Mouse (Mus musculus) lung, adult 2 months (tissue): ENCODE results near the gene Arhgef12. TPM values are rescaled to one million over a fixed set of nuclear protein-coding genes. Genes with fewer than 3 reads are reported as not detected.

Source experiments
- DNase-seq: peaks from one replicate; pipeline ENCODE4 v3.0.0; 2022
- H3K4me1 ChIP-seq: fragments of 200-500 bp; 2 replicates; pipeline ENCODE4 v1.6.1; 2011; ENCODE audit warnings: low read length; ENCODE audit not compliant: control insufficient read depth, insufficient read depth
- H3K4me3 ChIP-seq: fragments of 200-500 bp; replicated peaks from 2 replicates; pipeline ENCODE3; 2011; ENCODE audit warnings: low read depth, mild to moderate bottlenecking, control low read depth, low read length; ENCODE audit errors: extremely low read depth
- CTCF ChIP-seq: fragments of 200-500 bp; IDR thresholded peaks from 2 replicates; pipeline ENCODE4 v1.5.1; 2011; ENCODE audit warnings: mild to moderate bottlenecking, low read length, control low read depth; ENCODE audit not compliant: insufficient read depth
- POLR2A ChIP-seq: fragments of 200-500 bp; IDR thresholded peaks from 2 replicates; pipeline ENCODE4 v1.6.1; 2011; ENCODE audit warnings: low read depth, mild to moderate bottlenecking, control low read depth, low read length, borderline replicate concordance; ENCODE audit errors: extremely low read depth
- WGBS: fragments of 180-500 bp; shearing (Covaris S2); methylation state at CpG from one replicate; pipeline ENCODE4 v1.1.7; 2018; 5-methylcytosine and 5-hydroxymethylcytosine counted together
- polyA plus RNA-seq: library from polyadenylated mRNA; depleted of rRNA; stranded (reverse); fragments of >200 nt; gene quantifications from 2 replicates; pipeline ENCODE4 v1.2.3, GENCODE M21; 2012

Arhgef12 gene
- polyA plus RNA-seq, 1 experiment = 62.4 TPM

- DNase-seq = no peak
- TF ChIP-seq CTCF (no peak), POLR2A (no peak)
- Histone ChIP-seq H3K4me1 (peaks cover 6% of the 10 kb centered on the region), H3K4me3 (no peak overlapping the region)
- 70% methylated on average over 4 of the region's 4 CpGs for WGBS
These were observed 41.8 kb downstream of the Arhgef12 start for GRCm38 (mm10) chr9:43065231-43065630.

- TF ChIP-seq CTCF (no peak), POLR2A (no peak)
These were observed 45.5 kb downstream of the Arhgef12 start for GRCm38 (mm10) chr9:43061545-43061944.

GRCm38 (mm10) chr9:43050391-43050790, 56.6 kb downstream of the Arhgef12 start:
- peaks cover 19% of the 10 kb centered on the region for H3K4me1 ChIP-seq
- no peak for DNase-seq
- no peak overlapping the region for H3K4me3 ChIP-seq
- no peak for TF ChIP-seq POLR2A
- no peak for TF ChIP-seq CTCF
- 51% methylated on average over 2 of the region's 2 CpGs for WGBS

More at GRCm38 (mm10) chr9:43061545-43061944, 45.5 kb downstream of the Arhgef12 start:
- Histone ChIP-seq H3K4me1 (peaks cover 2% of the 10 kb centered on the region; the same call in 1 of the 2 replicates), H3K4me3 (no peak overlapping the region)
- WGBS = 47% methylated on average over 1 of the region's 1 CpGs
- DNase-seq = no peak

GRCm38 (mm10) chr9:43044481-43044880, 62.6 kb downstream of the Arhgef12 start:
- no peak overlapping the region for H3K4me3 ChIP-seq
- H3K4me1 ChIP-seq = peaks cover 15% of the 10 kb centered on the region
- DNase-seq = no peak
- no peak for TF ChIP-seq CTCF
- no peak for TF ChIP-seq POLR2A

GRCm38 (mm10) chr9:43038466-43038865, 68.6 kb downstream of the Arhgef12 start:
- 29% methylated on average over 8 of the region's 8 CpGs for WGBS

GRCm38 (mm10) chr9:43035208-43035607, 71.8 kb downstream of the Arhgef12 start:
- peaks cover 27% of the 10 kb centered on the region for H3K4me1 ChIP-seq
- 40% methylated on average over 4 of the region's 4 CpGs for WGBS
- H3K4me3 ChIP-seq = no peak overlapping the region
- DNase-seq = no peak
- TF ChIP-seq CTCF (no peak), POLR2A (no peak)

More at GRCm38 (mm10) chr9:43038466-43038865, 68.6 kb downstream of the Arhgef12 start:
- H3K4me3 ChIP-seq = no peak overlapping the region
- no peak for TF ChIP-seq POLR2A
- no peak for TF ChIP-seq CTCF
- peaks cover 28% of the 10 kb centered on the region for H3K4me1 ChIP-seq
- DNase-seq = no peak

GRCm38 (mm10) chr9:43034273-43034672, 72.8 kb downstream of the Arhgef12 start:
- Histone ChIP-seq H3K4me1 (peaks cover 27% of the 10 kb centered on the region), H3K4me3 (no peak overlapping the region)
- TF ChIP-seq CTCF = no peak
- no peak for TF ChIP-seq POLR2A
- no peak for DNase-seq

GRCm38 (mm10) chr9:43027757-43028156, 79.3 kb downstream of the Arhgef12 start:
- H3K4me1 ChIP-seq = no peaks in the 10 kb centered on the region
- no peak for DNase-seq
- 53% methylated on average over 5 of the region's 5 CpGs for WGBS
- no peak overlapping the region for H3K4me3 ChIP-seq
- TF ChIP-seq POLR2A (no peak), CTCF (no peak)

- no peak for TF ChIP-seq POLR2A
- TF ChIP-seq CTCF = no peak
- peaks cover 3% of the 10 kb centered on the region; the same call in 1 of the 2 replicates for H3K4me1 ChIP-seq
- H3K4me3 ChIP-seq = no peak overlapping the region
- DNase-seq = no peak
- WGBS = 68% methylated on average over 5 of the region's 5 CpGs
These were observed 85.4 kb downstream of the Arhgef12 start for GRCm38 (mm10) chr9:43021515-43022251.

- peaks cover 3% of the 10 kb centered on the region; the same call in 1 of the 2 replicates for H3K4me1 ChIP-seq
- no peak overlapping the region for H3K4me3 ChIP-seq
- TF ChIP-seq CTCF (no peak), POLR2A (no peak)
- WGBS = 88% methylated on average over 9 of the region's 9 CpGs
- DNase-seq = no peak
These were observed 87.4 kb downstream of the Arhgef12 start for GRCm38 (mm10) chr9:43019656-43020055.
